Mouse (Mus musculus) stomach, postnatal 0 days (tissue): ENCODE data around the gene Mrpl2. TPM values are rescaled to one million over a fixed set of nuclear protein-coding genes. Genes with fewer than 3 reads are reported as not detected.
A peak's percentile ranks its signal among the peaks of the same experiment; 100 is the strongest.

Source experiments
- ATAC-seq: fragments of 200-750 bp; cut with Nextera tagmentation; 2 replicates; pipeline ENCODE4 v1.8.0; 2017; ENCODE audit not compliant: low FRiP score, low TSS enrichment
- DNase-seq: peaks from one replicate; pipeline ENCODE4 v3.0.0-alpha.2; 2016; ENCODE audit warnings: low spot score
- H3K27ac ChIP-seq: fragments of 300-500 bp; sonication (generic); replicated peaks from 2 replicates; pipeline ENCODE4 v1.5.1; 2014; ENCODE audit warnings: mild to moderate bottlenecking, control low read depth
- H3K27me3 ChIP-seq: fragments of 300-500 bp; sonication (generic); 2 replicates; pipeline ENCODE4 v1.6.1; 2014; ENCODE audit warnings: low read length; ENCODE audit not compliant: control insufficient read depth, insufficient read depth
- H3K36me3 ChIP-seq: fragments of 300-500 bp; sonication (generic); 2 replicates; pipeline ENCODE4 v1.6.1; 2014; ENCODE audit warnings: low read length, mixed read lengths; ENCODE audit not compliant: control insufficient read depth, insufficient read depth
- H3K4me1 ChIP-seq: fragments of 300-500 bp; sonication (generic); replicated peaks from 2 replicates; pipeline ENCODE4 v1.6.1; 2014; ENCODE audit warnings: antibody characterized with exemption; ENCODE audit not compliant: control insufficient read depth, insufficient read depth
- H3K4me2 ChIP-seq: fragments of 300-500 bp; sonication (generic); replicated peaks from 2 replicates; pipeline ENCODE4 v1.6.1; 2014; ENCODE audit warnings: low read depth, mild to moderate bottlenecking, control low read depth, moderate library complexity
- H3K4me3 ChIP-seq: fragments of 300-500 bp; sonication (generic); 2 replicates; pipeline ENCODE4 v1.5.1; 2014; ENCODE audit warnings: low read depth, low read length, control low read depth
- H3K9ac ChIP-seq: fragments of 300-500 bp; sonication (generic); 2 replicates; pipeline ENCODE4 v1.6.1; 2014; ENCODE audit warnings: mild to moderate bottlenecking, low read length, control low read depth, mixed read lengths
- H3K9me3 ChIP-seq: fragments of 300-500 bp; sonication (generic); 2 replicates; pipeline ENCODE4 v1.6.1; 2016; ENCODE audit warnings: low read length; ENCODE audit not compliant: control insufficient read depth
- CTCF ChIP-seq: IDR thresholded peaks from 2 replicates; pipeline ENCODE4 v1.5.1; 2016; ENCODE audit warnings: antibody characterized with exemption, low read depth, mild to moderate bottlenecking, moderate library complexity
- EP300 ChIP-seq: optimal IDR thresholded peaks from 2 replicates; pipeline ENCODE3; 2016; ENCODE audit warnings: antibody characterized with exemption
- WGBS: fragments of 180-500 bp; shearing (Covaris S2); extraction: QIAGEN DNeasy Blood & Tissue Kit; methylation state at CpG from one replicate; pipeline ENCODE4 v1.1.7; 2014; 5-methylcytosine and 5-hydroxymethylcytosine counted together
- polyA plus RNA-seq: library from polyadenylated mRNA; unstranded; fragments of >200 nt; fragmentation: Nextera tagmentation; extraction: Ambion mirVana; gene quantifications from 2 replicates; pipeline ENCODE4 v1.2.1, GENCODE M21; 2015

The Mrpl2 gene
- polyA plus RNA-seq, 1 experiment from 2014 or later = 96.4 TPM

DNA sequence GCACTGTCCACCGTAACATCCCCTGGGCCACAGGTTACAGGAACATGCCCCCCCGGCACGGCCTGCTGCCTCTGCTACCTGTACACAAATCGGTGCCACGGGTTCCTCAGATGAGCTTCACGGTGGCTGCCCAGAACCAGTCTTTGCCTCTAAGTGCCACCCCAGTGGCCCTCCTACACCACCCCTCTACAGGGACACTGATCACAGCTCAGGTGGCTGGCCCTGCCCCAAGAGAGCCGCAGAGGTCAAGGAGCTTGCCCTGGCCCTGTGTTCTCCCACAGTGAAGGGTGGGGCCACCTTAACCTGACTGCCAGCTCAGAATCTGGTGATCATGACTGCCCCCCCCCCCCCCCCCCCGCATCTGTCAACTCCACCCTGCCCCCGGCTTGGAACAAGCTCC, 32.4 kb downstream of the Mrpl2 start, which contains the start of gene Mea1:
Mea1 (plus strand) TSS at position 378 of the 400 bp plus-strand sequence.
- peaks cover 14% of the 10 kb centered on the region for H3K4me1 ChIP-seq
- peak within 1 kb of the TSS; percentile 49 for H3K27ac ChIP-seq
- H3K36me3 ChIP-seq = peaks cover 13% of the 10 kb centered on the region
- peak within 1 kb of the TSS; percentile 85 for H3K9ac ChIP-seq
- no peak for DNase-seq
- no peaks in the 10 kb centered on the region for H3K27me3 ChIP-seq
- ATAC-seq = no peak
- H3K4me3 ChIP-seq = peak within 1 kb of the TSS; percentile 88
- H3K4me2 ChIP-seq = peak within 1 kb of the TSS; percentile 72
- no peaks in the 10 kb centered on the region for H3K9me3 ChIP-seq
- TF ChIP-seq CTCF = no peak
- no peak for TF ChIP-seq EP300
- WGBS = 82% methylated on average over 7 of the region's 9 CpGs

DNA sequence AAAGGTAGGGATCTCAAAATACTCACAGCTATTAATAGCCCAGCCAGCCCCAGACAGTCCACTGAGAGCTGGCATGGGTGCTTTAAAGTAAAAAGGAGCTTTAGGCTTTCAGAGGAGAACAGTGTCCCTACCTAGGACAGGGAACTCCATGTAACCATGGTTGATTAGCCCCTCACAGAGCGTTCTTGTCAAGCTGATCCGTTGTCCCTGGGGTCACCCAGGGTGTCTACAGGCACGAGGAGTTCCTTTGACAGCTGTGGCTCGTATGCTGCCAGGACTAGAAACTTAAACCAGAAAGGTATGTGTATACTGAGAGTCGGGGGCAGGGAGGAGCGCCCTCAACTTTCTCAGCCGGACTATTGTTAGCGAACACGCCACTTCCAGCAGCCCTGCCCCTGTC, 32.9 kb downstream of the Mrpl2 start:
- ATAC-seq (no peak), DNase-seq (no peak)
- Histone ChIP-seq H3K9ac (peak overlapping the region; percentile 85), H3K4me1 (peaks cover 14% of the 10 kb centered on the region), H3K4me2 (peak overlapping the region; percentile 72), H3K27me3 (no peaks in the 10 kb centered on the region), H3K27ac (peak overlapping the region; percentile 49), H3K4me3 (0 out of 2 replicates have a peak overlapping the region, but pooled peaks have one; percentile 88), H3K9me3 (no peaks in the 10 kb centered on the region), H3K36me3 (peaks cover 17% of the 10 kb centered on the region)
- no peak for TF ChIP-seq CTCF
- no peak for TF ChIP-seq EP300
- 25% methylated on average over 9 of the region's 9 CpGs for WGBS

DNA sequence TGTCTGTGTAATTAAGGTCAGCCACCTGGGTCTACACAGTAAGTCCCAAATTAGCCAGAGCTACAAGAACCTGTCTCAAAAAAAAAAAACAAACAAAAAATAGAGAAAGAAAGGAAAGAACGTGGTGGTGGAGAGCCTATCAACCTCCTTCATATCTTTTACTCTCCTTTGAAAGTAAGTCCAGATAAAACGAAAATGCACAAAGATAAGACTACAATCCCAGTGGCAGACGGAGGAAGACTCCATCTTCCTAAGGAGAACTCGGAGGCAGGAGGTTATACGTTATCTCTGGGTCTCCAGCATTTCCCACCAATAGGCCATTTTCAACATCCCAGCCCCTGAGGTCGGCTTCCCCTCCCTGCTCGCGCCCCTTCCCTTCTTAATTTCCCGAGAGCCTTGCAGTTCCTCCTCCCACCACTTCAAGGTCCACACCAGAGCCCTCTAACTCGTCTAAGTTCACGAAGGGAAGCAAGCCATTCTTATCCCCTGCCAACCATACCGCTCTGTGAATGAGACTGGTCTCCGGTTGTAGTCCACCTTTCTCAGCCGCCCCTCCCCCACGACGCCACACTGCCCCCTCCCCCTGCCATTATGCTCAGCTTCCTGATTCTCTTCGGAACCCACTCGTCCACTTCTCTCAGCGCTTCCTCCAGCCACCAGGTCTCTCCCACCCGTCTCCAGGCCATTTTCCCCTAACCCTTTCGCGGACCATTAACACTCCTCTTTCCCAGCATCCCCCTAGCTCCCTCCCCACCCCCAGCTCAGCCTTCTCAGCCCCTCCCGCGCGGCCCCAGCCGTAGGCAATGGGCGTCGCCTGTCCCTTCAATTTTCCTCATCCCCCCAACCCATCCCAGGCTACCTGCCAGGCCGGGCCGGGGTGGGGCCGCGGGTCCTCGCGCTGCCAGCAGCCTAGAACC, 34.1 kb downstream of the Mrpl2 start:
- TF ChIP-seq CTCF = peak; percentile 61
- TF ChIP-seq EP300 = no peak
- 2% methylated on average over 34 of the region's 34 CpGs for WGBS
- peaks cover 14% of the 10 kb centered on the region for H3K4me1 ChIP-seq
- ATAC-seq = peak; percentile 6; the same call in 1 of the 2 replicates
- no peaks in the 10 kb centered on the region for H3K27me3 ChIP-seq
- peak overlapping the region; percentile 72 for H3K4me2 ChIP-seq
- H3K27ac ChIP-seq = peak overlapping the region; percentile 90
- DNase-seq = peak; percentile 61
- peak overlapping the region; percentile 88 for H3K4me3 ChIP-seq
- H3K36me3 ChIP-seq = peaks cover 25% of the 10 kb centered on the region
- no peaks in the 10 kb centered on the region for H3K9me3 ChIP-seq
- peak overlapping the region; percentile 85 for H3K9ac ChIP-seq

DNA sequence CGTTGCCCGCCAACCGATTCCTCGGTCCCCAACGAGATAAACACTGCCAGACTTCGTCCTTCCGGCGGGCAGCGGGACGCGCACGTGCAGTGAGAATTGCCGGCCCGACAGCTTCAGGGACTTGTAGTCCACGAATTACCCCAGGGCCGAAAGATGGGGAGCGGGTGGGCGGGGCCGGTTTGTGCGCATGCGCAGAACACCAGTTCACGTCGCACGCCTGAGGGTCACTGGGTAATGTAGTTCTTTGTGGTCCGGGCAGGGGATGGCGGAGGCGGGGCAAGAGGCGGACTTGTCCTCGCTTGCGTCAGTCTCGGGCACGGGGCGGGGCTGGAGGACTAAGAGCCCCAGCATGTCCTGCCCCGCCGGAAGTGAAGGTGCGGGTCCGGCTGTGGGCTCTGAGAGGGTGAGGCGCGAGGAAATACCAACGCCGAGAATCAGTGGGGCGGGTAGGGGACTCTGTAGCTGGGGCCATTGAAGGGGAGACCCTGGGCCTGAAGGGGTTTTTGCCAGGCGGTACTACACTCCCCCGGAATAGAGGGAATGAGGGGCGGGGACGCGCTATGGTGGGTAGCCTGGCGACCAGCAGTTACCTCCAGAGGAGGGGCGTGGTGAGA, 34.8 kb downstream of the Mrpl2 start, which contains the start of gene Klhdc3:
Klhdc3 (minus strand) TSS at position 155 of the 614 bp plus-strand sequence.
- TF ChIP-seq CTCF (peak; percentile 6; the same call in 1 of the 2 replicates), EP300 (no peak)
- Histone ChIP-seq H3K9me3 (no peaks in the 10 kb centered on the region), H3K4me2 (peak within 1 kb of the TSS; percentile 74), H3K4me3 (peak within 1 kb of the TSS; percentile 88), H3K27me3 (no peaks in the 10 kb centered on the region), H3K4me1 (peaks cover 14% of the 10 kb centered on the region), H3K36me3 (peaks cover 30% of the 10 kb centered on the region), H3K9ac (peak within 1 kb of the TSS; percentile 85), H3K27ac (peak within 1 kb of the TSS; percentile 90)
- WGBS = under 1% methylated on average over 49 of the region's 49 CpGs
- DNase-seq (peak; percentile 100), ATAC-seq (peak; percentile 97)

DNA sequence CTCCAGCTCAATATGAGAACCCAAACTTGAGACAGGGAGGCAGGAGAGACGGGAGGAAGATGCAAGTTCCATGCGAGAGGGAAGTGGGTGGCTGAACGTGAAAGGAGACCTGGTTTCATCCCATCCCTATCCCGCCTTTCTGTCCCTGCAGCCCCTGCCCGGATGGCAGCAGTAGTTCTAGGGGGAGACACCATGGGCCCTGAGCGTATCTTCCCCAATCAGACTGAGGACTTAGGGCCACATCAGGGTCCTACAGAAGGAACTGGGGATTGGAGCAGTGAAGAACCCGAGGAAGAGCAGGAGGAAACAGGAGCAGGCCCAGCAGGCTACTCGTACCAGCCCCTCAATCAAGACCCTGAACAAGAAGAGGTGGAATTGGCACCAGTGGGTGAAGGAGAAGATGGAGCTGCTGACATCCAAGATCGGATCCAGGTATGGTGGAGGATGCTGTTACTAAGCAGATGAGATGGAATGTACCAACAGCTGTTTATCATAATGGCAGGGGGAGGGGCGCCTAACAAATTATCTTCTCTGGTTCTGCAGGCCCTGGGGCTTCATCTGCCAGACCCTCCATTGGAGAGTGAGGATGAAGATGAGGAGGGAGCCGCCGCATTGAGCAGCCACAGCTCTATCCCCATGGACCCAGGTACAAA, 35.6 kb downstream of the Mrpl2 start:
- 19% methylated on average over 12 of the region's 12 CpGs for whole genome bisulfite sequencing
- DNase-seq (no peak), ATAC-seq (no peak)
- no peaks in the 10 kb centered on the region for H3K27me3 ChIP-seq
- H3K27ac ChIP-seq = peak overlapping the region; percentile 63; the same call in 1 of the 2 replicates
- TF ChIP-seq CTCF = no peak
- no peak for TF ChIP-seq EP300
- peak overlapping the region; percentile 88 for H3K4me3 ChIP-seq
- H3K9ac ChIP-seq = peak overlapping the region; percentile 69
- peaks cover 14% of the 10 kb centered on the region for H3K4me1 ChIP-seq
- H3K9me3 ChIP-seq = no peaks in the 10 kb centered on the region
- peak overlapping the region; percentile 74 for H3K4me2 ChIP-seq
- H3K36me3 ChIP-seq = peaks cover 30% of the 10 kb centered on the region
